Mouse (Mus musculus) c-Kit-negative CD71-positive TER-119-positive erythroid progenitor cells, embryonic 14.5 days (primary cell): ENCODE data around the gene Smad3.

Experiments
- DNase-seq: peaks from one replicate; pipeline ENCODE4 v3.0.0-alpha.2; 2013; ENCODE audit warnings: low read depth, low spot score

The Smad3 gene

DNA sequence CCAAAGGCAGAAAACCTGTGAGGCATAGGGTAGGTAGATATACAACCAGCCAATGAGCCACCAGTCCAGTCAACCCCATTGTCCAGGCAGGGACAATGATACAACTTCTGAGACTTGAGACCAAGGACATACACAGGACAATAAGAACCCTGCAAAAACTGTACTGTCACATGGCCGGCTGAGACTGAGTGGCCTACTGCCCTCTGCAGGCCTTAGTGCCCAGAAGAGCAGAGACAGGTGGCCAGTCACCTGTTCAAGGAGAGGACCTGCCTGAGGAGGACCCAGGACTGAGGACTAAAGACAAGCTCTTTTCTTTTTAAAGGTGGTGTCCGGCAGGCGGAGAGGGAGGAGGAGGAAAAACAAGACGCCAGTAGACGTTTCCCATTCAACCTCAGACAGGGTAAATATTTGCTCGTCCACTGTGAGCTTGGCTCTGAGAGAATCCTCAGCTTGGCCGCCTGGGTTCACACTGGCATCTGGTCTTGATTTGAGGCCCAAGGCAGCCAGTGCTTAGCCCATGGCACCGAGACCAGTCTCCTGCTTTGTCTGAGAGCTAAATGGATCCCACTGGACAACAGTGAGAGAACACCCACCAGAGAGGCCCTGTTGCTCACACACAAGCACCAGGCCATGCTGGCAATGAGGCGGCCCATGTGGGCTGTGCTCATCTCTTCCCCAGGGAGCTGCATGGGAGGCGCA lies 56.4 kb downstream of the Smad3 start:
- no peak for DNase-seq

GRCm38 (mm10) chr9:63699145-63699544 lies 58.6 kb downstream of the Smad3 start:
- no peak for DNase-seq

DNA sequence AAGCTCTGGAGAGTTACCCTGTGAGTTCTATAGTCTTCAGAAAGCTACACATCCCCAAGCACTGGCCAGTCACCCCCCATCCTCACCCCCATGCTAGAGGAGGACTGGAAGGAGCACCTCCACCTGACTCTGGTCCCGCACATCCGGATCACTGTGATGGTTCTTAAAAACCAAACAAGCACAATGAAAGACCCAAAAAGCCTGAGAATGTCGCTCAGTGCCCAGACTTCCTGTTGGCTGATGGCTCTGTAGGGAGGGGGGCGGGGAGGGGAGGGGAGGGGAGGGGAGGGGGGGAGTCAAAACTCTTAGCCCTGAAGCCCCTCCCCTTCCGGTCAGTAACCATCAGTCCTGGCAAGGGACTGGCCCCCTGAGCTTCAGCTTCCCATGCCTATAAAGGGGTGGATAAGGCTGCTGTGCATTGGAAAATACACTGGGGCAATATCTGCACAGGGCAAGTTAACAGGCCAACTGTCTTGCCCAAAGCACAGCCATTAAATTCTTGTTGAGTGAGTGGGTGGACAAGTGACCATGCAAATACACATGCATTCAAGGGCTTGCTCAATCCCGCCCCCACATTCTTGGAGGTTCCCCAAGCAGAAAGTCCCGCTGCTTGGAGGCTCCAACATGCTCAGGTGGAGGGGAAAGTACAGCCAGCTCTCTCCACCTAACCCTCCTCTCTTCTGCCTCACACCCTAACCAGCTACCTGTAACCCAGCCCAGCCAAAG lies 59.3 kb downstream of the Smad3 start:
- no peak for DNase-seq

DNA sequence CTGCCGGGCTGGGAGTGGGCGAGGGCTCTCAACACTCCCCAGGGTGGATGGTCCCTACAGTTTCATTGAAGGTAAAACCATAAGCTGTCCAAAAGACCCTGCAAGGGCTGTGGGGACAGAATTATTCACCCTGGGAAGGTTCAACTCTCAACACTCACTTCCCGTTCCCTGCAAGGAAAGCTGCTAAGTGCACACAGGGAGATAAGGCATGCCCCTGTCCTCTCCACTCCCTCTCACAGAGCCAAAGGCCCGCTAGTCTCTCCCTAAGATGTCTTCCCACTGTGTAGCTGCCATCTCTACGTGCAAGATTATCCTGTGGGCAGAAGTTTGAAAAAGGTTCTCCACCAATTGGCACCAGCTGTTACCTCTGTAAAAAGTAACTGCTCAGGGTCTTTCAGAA lies 60.2 kb downstream of the Smad3 start:
- DNase-seq: no peak

DNA sequence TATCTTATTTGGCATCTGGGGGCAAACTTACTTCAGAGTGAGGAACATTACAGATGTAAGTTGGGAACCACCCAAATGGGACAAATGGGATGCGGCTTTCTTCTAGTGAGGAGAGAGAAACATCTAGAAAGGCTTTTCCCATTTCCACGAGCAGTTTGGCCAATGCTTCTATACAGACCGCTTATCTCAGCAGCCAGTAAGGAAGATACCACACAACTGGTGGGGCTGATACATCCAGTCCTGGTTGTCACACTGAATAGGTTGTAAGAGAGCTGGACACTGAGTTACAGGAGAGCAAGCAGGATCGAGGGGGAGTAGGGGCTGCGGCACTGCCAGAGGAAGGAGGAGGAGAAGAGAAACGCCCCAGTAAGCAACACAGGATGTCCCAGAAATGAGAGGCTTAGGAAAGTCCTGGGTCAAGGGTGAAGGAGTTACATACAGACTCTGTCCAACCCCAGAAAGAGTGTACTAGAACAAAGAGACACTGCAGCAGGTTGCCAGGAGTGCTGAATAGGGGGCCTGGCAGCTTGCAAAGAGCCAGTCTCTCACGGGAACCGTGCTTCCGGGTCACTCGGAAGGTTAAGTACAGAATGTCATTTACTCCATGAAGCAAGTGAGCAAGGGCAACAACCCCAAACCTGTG lies 61.2 kb downstream of the Smad3 start:
- no peak for DNase-seq

GRCm38 (mm10) chr9:63691960-63692359 lies 65.8 kb downstream of the Smad3 start:
- DNase-seq: no peak

DNA sequence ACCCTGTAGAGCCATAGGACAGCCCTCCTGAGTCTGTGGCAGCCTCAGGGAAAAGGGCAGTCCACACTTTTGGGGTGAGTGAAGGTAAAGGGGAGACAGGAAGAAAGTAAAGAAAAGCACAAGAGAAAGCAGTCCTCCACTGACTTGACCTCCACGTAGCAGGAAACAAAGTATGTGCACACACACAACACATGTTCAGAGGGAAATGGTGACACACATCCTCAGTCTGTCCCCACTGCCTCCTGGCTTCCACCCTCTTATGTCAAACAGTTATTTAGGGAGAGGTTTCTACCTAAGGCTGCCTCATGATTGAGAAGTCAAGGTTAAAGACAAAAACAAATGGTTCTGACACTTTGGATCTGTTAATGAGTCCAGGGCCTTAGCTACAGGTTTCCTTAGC lies 67.3 kb downstream of the Smad3 start:
- DNase-seq: no peak

- no peak for DNase-seq
Measured at GRCm38 (mm10) chr9:63687413-63688015, 70.3 kb downstream of the Smad3 start.

DNA sequence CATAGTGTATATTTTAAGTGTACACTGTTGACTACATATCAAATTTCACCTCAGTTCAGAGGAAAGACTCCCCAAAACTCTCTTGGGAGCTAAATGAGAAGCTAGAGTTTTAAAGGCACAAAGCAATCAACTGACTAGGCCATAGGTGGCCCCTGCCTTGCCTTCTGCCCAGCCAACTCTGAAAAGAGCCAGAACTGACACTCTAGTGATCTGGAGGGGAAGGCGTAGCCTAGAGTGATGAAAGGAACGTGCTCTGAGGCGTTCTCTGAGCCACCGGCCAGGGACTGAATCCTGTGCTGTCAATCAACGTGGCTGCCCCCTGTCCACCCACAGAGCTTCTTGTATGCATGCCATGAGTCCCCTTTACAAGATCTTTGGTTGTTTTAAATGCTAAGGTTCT lies 72.4 kb downstream of the Smad3 start:
- DNase-seq: no peak

- DNase-seq: no peak
Measured at GRCm38 (mm10) chr9:63684277-63684676, 73.5 kb downstream of the Smad3 start.

DNA sequence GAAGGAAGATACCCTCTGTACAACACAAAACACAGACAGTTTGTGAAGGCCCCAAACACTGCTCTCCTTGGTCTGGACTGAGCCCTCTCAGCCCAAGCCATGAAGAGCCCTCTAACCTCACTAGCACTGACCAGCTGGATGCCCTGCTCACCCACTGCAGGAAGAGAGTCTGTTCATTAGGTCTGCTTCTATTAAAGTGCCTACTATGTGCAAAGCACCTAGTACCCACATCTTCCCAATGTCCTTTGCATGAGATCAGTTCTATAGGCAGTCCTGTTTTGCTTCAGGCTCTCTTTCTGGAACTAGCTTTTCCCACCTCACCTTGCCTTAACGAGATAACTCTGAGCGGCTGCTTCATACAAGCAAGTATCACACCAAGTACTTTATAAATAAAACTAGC lies 74.9 kb downstream of the Smad3 start:
- DNase-seq: no peak

- no peak for DNase-seq
Measured at GRCm38 (mm10) chr9:63682301-63682700, 75.5 kb downstream of the Smad3 start.

- DNase-seq: no peak
Measured at GRCm38 (mm10) chr9:63678076-63678475, 79.7 kb downstream of the Smad3 start.

GRCm38 (mm10) chr9:63677621-63678020 lies 80.2 kb downstream of the Smad3 start:
- DNase-seq: no peak

DNA sequence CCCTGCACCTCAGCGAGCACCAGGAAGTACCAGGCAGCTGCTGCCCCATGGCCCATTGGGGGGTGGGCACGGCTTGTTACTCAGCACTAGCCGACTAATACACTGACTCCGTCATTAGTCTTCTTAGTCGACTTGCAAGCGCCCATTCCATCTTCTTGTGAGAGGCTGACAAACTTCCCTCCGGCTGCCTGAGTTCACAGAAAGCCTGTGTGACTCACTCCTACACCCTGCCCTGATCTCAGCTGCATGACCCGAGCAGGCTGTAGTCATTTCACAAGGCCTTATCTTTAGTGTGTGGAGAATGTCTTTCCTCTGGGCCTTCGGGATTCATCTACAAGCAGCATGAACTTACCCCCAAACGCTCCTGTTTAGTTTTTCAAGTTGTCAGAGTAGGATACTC lies 83.2 kb downstream of the Smad3 start:
- no peak for DNase-seq

GRCm38 (mm10) chr9:63673494-63673805 lies 84.3 kb downstream of the Smad3 start:
- no peak for DNase-seq

GRCm38 (mm10) chr9:63672797-63673493 lies 84.8 kb downstream of the Smad3 start:
- no peak for DNase-seq

DNA sequence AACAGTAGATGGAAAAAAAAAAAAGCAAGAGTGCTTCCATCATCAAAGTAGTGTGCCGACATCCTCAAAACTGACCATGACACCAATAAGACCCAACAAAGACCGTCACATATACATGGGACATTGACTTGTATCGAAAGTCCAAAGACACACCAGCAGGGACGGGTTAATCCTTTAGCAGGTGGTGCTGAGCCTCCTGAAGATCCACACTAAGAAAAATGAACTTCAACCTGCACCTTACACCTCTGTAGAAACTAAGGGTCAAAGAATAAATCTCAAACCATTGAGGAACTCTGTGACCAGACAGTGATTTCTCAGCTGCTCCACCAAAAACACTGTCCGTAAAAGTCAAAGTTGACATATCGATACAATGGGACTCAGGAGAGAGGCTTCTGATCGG lies 88.0 kb downstream of the Smad3 start:
- DNase-seq: no peak

DNA sequence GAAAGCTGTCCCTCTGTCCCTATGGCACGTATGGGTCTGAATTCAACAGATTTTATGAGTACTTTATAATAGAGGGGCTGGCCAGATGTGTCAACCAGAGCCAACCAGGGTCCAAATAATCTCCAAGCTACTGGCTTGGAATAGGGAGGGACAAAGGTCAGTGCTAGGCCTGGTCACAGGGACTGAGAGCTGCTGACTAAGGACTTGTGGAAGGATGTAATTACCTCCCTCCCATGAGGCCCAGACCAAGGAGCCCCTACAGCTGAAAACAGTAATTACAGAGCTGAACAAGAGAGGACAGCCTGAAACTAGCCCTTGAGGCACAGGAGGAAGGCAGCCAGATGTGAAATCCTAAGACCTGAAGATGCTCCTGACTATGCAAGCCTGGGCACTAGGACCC lies 89.2 kb downstream of the Smad3 start:
- DNase-seq: no peak

DNA sequence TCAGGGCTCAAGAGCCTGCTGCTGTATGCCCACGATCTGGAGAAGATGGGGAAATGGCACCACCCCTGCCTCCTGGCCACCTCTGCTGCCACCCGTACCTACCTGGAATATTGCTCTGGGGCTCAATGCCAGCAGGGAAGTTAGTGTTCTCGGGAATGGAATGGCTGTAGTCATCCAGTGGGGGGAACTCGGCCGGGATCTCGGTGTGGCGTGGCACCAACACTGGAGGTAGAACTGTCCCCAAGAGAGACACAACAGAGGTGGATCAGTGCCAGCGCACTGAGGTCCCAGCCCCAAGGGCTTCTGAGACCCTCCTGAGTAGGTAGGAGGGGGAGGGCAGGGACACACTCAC lies 90.4 kb downstream of the Smad3 start:
- DNase-seq: no peak

- no peak for DNase-seq
Measured at GRCm38 (mm10) chr9:63666612-63667372, 91.0 kb downstream of the Smad3 start.
